Mouse (Mus musculus): ENCODE data around the gene Syngr2.

- TF ChIP-seq CTCF (IDR thresholded peaks at IDR 0.05; ENCODE audit: low read depth, low read length) (no peak), POLR2A (IDR thresholded peaks at IDR 0.05; ENCODE audit: insufficient read depth, low read length) (no peak)
Observed at GRCm38 (mm10) chr11:117838572-117838971, 29.1 kb downstream of the Syngr2 start.
